Mouse (Mus musculus) heart, adult 11 months (tissue): ENCODE results near the gene 1700013G24Rik.

Experiments used
- DNase-seq: peaks from one replicate; pipeline ENCODE4 v3.0.0; 2022

Gene 1700013G24Rik

GRCm38 (mm10) chr4:137457292-137457691, 4.2 kb downstream of the 1700013G24Rik start:
- no peak for DNase-seq

DNA sequence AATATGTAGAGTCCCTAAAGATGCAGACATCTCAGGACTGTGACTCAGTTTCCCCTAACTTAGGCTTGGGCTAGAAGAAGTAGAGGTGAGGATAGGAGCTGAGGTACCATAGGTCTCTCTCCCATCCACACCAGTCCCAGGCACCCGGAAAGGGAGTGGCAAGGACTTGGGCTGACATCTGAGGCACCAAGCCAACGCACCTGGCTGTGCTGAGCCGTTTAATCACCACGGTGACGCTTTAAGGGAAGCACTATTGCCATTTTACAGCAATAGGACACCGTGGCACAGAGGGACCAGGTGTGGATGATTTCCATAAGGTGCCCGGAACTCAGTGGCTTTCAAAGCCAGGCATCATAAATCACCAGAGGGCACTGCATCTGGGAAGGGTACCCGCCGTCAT, 5.2 kb downstream of the 1700013G24Rik start:
- DNase-seq = peak; percentile 84

GRCm38 (mm10) chr4:137458861-137459260, 5.8 kb downstream of the 1700013G24Rik start:
- DNase-seq = peak; percentile 80

DNA sequence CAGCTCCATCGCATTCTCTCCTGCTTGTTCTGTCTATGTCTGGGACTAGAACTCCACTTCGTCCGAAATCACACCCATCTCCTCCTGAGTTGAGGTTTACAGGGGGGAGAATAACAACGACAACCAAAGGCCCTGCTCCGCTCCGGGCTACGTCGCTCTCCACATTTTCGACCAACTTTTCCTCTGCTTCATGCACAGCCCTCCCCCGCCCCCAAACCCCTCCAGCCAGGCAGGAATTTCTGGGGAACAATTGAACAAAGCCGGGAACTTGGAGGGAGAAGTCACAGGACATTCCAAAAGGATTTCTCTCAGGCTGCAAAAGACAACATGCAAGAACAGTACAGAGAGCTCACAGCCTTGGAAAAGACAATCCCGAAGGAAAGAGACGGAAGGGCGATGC, 7.6 kb downstream of the 1700013G24Rik start:
- no peak for DNase-seq

- DNase-seq = no peak
These were observed 8.1 kb downstream of the 1700013G24Rik start for GRCm38 (mm10) chr4:137461217-137461616.

DNA sequence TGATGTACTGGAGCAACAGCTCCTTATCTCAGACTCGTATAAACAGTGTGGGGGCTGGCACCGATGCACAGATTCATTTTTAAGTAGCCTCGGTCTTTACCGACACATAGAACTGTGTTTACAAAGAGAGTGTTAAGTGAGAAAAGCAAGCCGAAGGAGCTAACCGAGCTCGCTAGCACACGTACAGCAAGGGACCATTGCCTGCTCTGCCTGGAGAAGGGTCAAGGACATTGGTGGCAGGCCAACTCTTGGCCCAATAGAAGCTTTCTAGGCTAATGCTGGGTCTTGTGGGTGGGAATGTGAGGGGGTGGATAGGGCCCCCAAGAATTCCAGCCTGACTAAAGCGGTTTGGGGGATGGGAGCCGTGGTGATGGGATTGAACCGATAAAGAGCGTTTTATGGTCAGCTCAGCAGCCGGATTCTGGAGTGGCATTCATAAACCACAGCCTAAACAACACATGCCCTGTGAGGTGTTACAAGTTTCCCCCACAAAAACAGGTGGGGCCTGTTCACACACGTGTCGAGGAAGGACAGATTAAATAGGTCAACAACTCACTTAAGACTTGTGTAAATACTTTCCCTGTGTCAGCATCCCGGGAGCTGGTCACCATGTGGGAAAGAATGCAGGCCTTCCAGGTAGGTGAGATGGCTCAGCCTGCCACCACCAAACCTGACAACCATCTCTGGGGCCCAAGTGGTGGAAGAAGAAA, 9.1 kb downstream of the 1700013G24Rik start:
- no peak for DNase-seq

DNA sequence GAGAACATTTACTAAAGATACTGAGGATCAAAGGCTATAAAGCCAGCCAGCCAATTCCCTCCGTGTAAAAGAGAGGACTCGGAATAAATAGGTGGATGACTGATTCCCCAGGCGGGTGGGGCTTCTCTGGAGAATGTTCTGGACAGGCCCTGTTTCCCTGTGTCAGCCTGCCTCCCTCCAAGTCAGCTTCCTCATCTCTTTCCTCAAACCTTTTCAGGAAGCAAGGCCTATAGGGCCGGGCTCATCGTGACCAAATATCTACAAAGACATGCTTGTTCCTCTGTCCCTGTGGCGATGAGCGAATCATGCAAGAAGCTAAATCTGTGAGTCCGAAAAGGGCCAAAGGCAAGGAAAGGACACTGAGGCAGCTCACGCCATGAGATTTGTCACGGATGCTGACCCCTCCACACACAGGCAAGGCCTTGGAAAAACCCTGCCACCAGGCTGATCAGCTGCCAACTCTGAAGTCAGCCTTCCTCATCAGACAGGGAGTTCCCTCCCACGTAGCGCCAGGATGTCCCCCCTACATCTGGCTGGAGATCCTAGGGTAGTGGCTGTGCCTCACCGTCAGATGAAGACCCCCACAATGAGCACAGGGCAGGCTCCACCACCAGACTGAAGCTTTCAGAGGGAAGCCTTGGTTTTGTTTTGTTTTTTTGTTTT, 12.2 kb downstream of the 1700013G24Rik start:
- peak; percentile 98 for DNase-seq

DNA sequence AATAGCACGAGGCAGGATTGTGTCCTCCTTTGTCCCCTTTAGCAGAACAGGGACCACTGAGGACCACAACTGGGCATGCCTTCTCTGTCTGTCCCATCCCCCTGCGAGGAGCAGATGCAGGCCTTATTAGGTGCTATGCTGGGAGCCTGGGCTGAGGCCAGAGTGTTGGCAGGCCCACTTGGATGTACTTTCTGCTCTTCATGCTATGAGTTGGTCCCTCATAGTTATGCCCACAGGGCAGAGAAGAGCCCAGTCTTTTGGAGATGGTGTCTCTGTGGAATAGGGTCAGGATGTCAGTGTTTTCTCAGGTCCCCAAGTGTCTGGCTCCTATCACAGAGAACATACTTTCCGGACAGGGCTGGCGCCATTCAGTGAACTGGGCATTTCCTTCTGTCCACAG, 13.9 kb downstream of the 1700013G24Rik start:
- DNase-seq = peak; percentile 96

GRCm38 (mm10) chr4:137467525-137467924, 14.4 kb downstream of the 1700013G24Rik start:
- DNase-seq = peak; percentile 93

- DNase-seq = peak; percentile 99
These were observed 15.4 kb downstream of the 1700013G24Rik start, which contains the start of gene Hspg2 for GRCm38 (mm10) chr4:137468260-137469080. TSS of gene Hspg2 (plus strand) at chr4:137468769.

DNA sequence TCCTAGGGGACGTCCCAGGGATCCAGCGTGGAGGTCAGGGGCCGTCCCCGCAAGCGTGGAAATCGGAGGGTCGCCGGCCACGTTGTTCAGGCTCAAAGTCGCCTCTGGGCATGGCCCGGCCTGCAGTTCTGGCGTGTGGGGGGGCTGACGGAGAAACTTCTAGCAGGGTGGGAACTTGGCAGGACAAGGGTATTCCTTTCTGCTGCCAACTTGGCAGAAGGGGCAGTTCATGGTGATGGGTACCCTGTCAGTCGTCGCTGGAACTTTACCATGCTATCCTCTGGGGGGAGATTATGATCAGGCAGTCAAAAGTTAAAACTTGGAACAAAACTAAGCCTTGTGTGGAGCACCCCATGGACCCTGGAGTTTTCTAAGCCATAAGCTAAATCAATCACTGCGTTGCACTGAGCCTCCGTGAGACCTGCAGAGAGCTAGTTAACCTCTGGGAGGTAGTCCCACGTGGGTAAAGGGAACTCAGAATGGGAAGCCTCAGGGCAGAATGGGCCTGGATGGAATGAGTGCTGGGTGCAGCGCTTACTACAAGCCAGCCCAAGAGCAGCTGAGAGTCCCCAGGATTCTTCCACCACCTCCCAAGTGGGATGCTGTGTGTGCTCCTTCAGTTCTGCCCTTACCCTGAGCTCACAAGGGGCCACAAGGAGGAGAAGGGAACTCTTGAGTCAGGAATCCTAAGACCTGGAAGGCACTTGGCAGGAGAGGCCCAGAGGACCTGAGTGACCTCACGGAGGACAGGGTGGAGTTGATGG, 16.2 kb downstream of the 1700013G24Rik start:
- peak; percentile 95 for DNase-seq

DNA sequence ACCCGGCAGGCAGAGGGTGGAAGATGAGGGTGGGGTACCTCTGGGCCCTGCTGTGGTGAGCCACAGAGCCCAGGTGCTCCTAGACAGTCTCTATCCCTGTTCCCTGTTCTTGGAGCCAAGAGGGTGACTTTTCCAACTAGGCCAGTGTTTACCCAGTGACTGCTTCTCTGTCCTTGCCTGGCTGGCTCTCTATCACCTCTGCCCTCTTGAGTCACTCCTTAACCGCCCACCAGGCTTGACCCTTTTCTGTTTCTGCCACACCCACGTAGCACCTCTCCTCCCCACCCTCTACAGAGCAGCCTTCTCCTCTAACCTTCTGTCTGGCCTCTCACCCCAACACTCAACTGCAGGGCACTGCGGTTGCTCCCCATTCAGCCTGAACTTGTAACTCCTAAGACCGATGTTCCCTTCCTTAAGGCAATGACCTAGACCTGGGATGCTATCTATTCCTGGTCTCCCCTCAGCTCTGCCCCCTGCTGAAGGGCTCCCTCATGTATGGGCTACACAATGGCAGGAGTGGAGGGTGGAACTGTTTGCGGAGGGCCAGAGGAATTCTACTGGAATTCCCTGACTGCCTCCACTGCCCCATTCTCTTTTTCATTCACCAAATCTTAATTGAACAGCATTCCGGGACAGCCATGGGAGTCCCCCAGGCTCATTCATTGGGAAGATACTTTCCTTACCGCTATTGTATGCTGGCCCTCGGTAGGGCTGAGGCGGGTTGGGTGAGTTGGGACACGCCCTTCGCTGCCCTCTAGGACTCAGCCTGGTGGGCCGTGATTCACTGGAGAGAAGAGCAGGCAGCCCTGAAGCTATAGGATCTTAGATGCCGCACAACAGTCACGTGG, 17.0 kb downstream of the 1700013G24Rik start:
- peak; percentile 95 for DNase-seq

DNA sequence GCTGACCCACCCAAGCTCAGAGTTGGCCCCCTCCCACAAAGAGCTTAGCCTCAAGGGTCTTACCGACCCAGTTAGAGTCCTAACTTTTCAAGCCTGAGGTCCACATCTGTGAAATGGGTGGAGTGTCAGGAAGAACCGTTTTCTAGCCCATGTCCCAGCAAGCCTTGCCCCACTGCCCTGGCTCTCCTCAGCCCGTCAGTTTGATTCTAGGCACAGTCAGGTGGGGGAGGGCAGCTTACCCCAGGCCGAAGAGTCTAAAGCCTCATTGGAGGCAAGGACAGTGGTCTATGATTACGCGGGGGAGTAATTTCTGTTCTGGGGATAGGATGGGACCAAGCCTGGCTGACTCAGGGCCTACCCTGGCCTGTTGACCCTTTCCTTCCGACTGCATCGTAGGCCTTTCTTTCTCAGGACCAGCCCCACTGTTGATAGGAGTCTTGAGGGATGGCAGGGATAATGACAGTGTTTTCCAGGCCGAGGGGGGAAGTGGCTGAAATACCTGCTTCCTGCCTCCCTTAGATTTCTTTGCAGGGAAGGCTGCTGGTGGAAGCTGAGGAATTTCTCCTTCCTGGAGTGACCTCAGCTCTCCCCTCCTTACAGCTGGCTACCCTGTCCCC, 17.7 kb downstream of the 1700013G24Rik start:
- DNase-seq = peak; percentile 95

GRCm38 (mm10) chr4:137471326-137471725, 18.2 kb downstream of the 1700013G24Rik start:
- peak; percentile 94 for DNase-seq

- peak; percentile 93 for DNase-seq
These were observed 20.2 kb downstream of the 1700013G24Rik start for GRCm38 (mm10) chr4:137473240-137473639.

DNA sequence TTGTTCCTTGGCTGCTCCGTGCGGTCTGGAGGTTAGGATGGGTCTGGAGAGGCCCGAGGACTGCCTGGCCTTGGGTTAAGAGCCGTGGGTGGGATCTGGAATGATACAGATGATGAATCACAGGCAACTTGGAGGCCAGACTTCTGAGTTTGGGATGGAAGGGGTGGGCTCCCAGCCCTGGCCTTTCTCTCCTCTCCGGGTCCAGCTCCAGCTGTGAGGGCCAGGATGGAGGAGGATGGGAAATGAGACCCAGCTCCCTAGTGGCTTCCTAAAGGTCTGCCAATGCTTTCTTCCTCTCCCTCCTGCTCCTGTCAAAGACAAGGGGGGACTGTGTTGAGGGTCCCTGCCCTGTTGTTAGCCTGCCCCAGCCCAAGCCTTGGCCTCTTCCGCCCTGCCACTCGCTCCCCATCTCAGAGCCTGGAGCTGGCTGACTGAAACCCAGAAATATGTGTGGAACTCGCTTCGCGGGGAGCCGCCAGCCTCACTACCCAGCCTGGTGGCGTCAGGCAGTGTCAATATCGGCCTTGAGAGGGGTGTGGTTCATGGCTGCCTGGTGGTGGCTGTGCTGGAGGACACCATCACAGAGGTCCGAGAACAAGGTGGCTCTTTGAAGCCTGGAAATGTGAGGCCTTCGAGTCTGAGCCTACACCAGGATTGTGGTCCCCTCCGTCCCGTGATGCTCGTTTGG, 20.8 kb downstream of the 1700013G24Rik start:
- DNase-seq = peak; percentile 98

GRCm38 (mm10) chr4:137474694-137475093, 21.6 kb downstream of the 1700013G24Rik start:
- DNase-seq = peak; percentile 92

GRCm38 (mm10) chr4:137475271-137476050, 22.4 kb downstream of the 1700013G24Rik start:
- DNase-seq = peak; percentile 93

GRCm38 (mm10) chr4:137476065-137476760, 23.1 kb downstream of the 1700013G24Rik start:
- peak; percentile 100 for DNase-seq
